Mouse (Mus musculus) liver, embryonic 14.5 days (tissue): ENCODE results near the gene Igf2bp3. TPM values are rescaled to one million over a fixed set of nuclear protein-coding genes. Genes with fewer than 3 reads are reported as not detected.
A peak's percentile ranks its signal among the peaks of the same experiment; 100 is the strongest.

ENCODE experiments used
- ATAC-seq: fragments of 200-750 bp; cut with Nextera tagmentation; 2 replicates; pipeline ENCODE4 v1.8.0; 2017; ENCODE audit warnings: moderate number of reproducible peaks, mild to moderate bottlenecking, moderate library complexity; ENCODE audit not compliant: insufficient read depth
- DNase-seq, 3 experiments: peaks; one replicate each; pipeline ENCODE4 v3.0.0-alpha.2; 2012 to 2013; ENCODE audit warnings: low read depth in 3 of 3, low spot score in 3 of 3
- H3K27ac ChIP-seq: fragments of 300-500 bp; sonication (generic); 2 replicates; pipeline ENCODE4 v1.5.1; 2014; ENCODE audit warnings: moderate library complexity, mild to moderate bottlenecking, control low read depth, inconsistent platforms
- H3K27me3 ChIP-seq: fragments of 300-500 bp; sonication (generic); 2 replicates; pipeline ENCODE4 v1.6.1; 2014; ENCODE audit warnings: mild to moderate bottlenecking, low read length, moderate library complexity; ENCODE audit not compliant: control insufficient read depth, insufficient read depth
- H3K36me3 ChIP-seq: fragments of 300-500 bp; sonication (generic); replicated peaks from 2 replicates; pipeline ENCODE4 v1.6.1; 2014; ENCODE audit warnings: low read depth; ENCODE audit not compliant: control insufficient read depth, insufficient read depth
- H3K4me1 ChIP-seq, 2 experiments: fragments of 200-500 bp in 1 of 2; fragments of 300-500 bp in 1 of 2; sonication (generic) in 1 of 2; replicated peaks; 2 replicates each; pipeline ENCODE4 v1.6.1; 2012 to 2014; ENCODE audit warnings: antibody characterized with exemption in 1 of 2, inconsistent platforms in 1 of 2, low read length in 1 of 2; ENCODE audit not compliant: control insufficient read depth in 2 of 2, insufficient read depth in 2 of 2
- H3K4me2 ChIP-seq: fragments of 300-500 bp; sonication (generic); 2 replicates; pipeline ENCODE4 v1.6.1; 2014; ENCODE audit warnings: low read depth, mild to moderate bottlenecking, control low read depth, moderate library complexity
- H3K4me3 ChIP-seq, 2 experiments: fragments of 200-500 bp in 1 of 2; fragments of 300-500 bp in 1 of 2; sonication (generic) in 1 of 2; 2 replicates each; pipeline ENCODE4 v1.5.1; 2012 to 2014; ENCODE audit warnings: low read depth in 2 of 2, low read length in 2 of 2, mild to moderate bottlenecking in 2 of 2, control low read depth in 1 of 2, inconsistent platforms in 1 of 2, moderate library complexity in 1 of 2; ENCODE audit not compliant: insufficient read depth in 1 of 2
- H3K9ac ChIP-seq: fragments of 300-500 bp; sonication (generic); replicated peaks from 2 replicates; pipeline ENCODE4 v1.6.1; 2014; ENCODE audit warnings: mild to moderate bottlenecking, control low read depth, moderate library complexity
- H3K9me3 ChIP-seq: fragments of 300-500 bp; sonication (generic); 2 replicates; pipeline ENCODE4 v1.6.1; 2016; ENCODE audit warnings: low read length, mixed read lengths; ENCODE audit not compliant: control insufficient read depth
- CTCF ChIP-seq: IDR thresholded peaks from 2 replicates; pipeline ENCODE4 v1.5.1; 2016; ENCODE audit warnings: antibody characterized with exemption, low read depth, control low read depth
- EP300 ChIP-seq: IDR thresholded peaks from 2 replicates; pipeline ENCODE4 v1.6.1; 2016; ENCODE audit warnings: antibody characterized with exemption, low read depth
- WGBS: fragments of 180-500 bp; shearing (Covaris S2); extraction: QIAGEN DNeasy Blood & Tissue Kit; methylation state at CpG from one replicate; pipeline ENCODE4 v1.1.7; 2014; ENCODE audit not compliant: insufficient replicate concordance; 5-methylcytosine and 5-hydroxymethylcytosine counted together
- polyA plus RNA-seq, 2 experiments: library from polyadenylated mRNA; depleted of rRNA in 1 of 2; stranded (reverse) in 1 of 2; unstranded in 1 of 2; fragments of >200 nt; fragmentation: Nextera tagmentation in 1 of 2; extraction: Ambion mirVana in 1 of 2; gene quantifications; 2 replicates each; pipeline versions ENCODE4 v1.2.1 to v1.2.3; 2012 to 2014

Gene Igf2bp3
- polyA plus RNA-seq, 2 experiments: 7.6 to 14.0 TPM

- H3K36me3 ChIP-seq: peaks cover 34% of the 10 kb centered on the region
- H3K4me1 ChIP-seq: no peaks in the 10 kb centered on the region
- H3K27me3 ChIP-seq: no peaks in the 10 kb centered on the region
- DNase-seq (no peak), ATAC-seq (no peak)
- no peak overlapping the region for H3K9ac ChIP-seq
- TF ChIP-seq EP300 (no peak), CTCF (no peak)
- no peaks in the 10 kb centered on the region for H3K9me3 ChIP-seq
- no peak overlapping the region for H3K4me2 ChIP-seq
- WGBS: 94% methylated on average over 1 of the region's 1 CpGs
- H3K4me3 ChIP-seq: no peak overlapping the region
- no peak overlapping the region for H3K27ac ChIP-seq
Measured at GRCm38 (mm10) chr6:49242331-49242730, 27.6 kb upstream of the Igf2bp3 start.

- Histone ChIP-seq H3K4me2 (no peak overlapping the region), H3K4me3 (no peak overlapping the region), H3K9ac (no peak overlapping the region), H3K4me1 (no peaks in the 10 kb centered on the region), H3K9me3 (no peaks in the 10 kb centered on the region), H3K36me3 (peaks cover 27% of the 10 kb centered on the region), H3K27me3 (no peaks in the 10 kb centered on the region), H3K27ac (no peak overlapping the region)
- 86% methylated on average over 1 of the region's 1 CpGs for WGBS
- TF ChIP-seq EP300: no peak
- no peak for TF ChIP-seq CTCF
- no peak for ATAC-seq
- DNase-seq: no peak
Measured at GRCm38 (mm10) chr6:49241562-49241961, 26.8 kb upstream of the Igf2bp3 start.

- ATAC-seq (peak; percentile 100), DNase-seq (peak; percentile 86 to 94 (median 86))
- WGBS: 40% methylated on average over 9 of the region's 9 CpGs
- no peaks in the 10 kb centered on the region for H3K36me3 ChIP-seq
- H3K4me2 ChIP-seq: no peak overlapping the region
- no peaks in the 10 kb centered on the region for H3K27me3 ChIP-seq
- H3K9me3 ChIP-seq: no peaks in the 10 kb centered on the region
- no peak overlapping the region for H3K27ac ChIP-seq
- H3K4me3 ChIP-seq: no peak overlapping the region
- no peak overlapping the region for H3K9ac ChIP-seq
- TF ChIP-seq EP300: no peak
- TF ChIP-seq CTCF: no peak
- no peaks in the 10 kb centered on the region for H3K4me1 ChIP-seq
Measured at GRCm38 (mm10) chr6:49236331-49236730, 21.6 kb upstream of the Igf2bp3 start.

- Histone ChIP-seq H3K9me3 (no peaks in the 10 kb centered on the region), H3K4me1 (no peaks in the 10 kb centered on the region), H3K36me3 (no peaks in the 10 kb centered on the region), H3K9ac (no peak overlapping the region), H3K27ac (no peak overlapping the region), H3K4me2 (no peak overlapping the region), H3K27me3 (no peaks in the 10 kb centered on the region), H3K4me3 (no peak overlapping the region)
- DNase-seq (no peak), ATAC-seq (no peak)
- no peak for TF ChIP-seq EP300
- TF ChIP-seq CTCF: peak; percentile 77
- 47% methylated on average over 4 of the region's 4 CpGs for WGBS
Measured at GRCm38 (mm10) chr6:49233356-49233755, 18.6 kb upstream of the Igf2bp3 start.

- ATAC-seq (peak; percentile 49; the same call in 1 of the 2 replicates), DNase-seq (no peak)
- no peaks in the 10 kb centered on the region for H3K36me3 ChIP-seq
- H3K9ac ChIP-seq: no peak overlapping the region
- WGBS: 15% methylated on average over 7 of the region's 7 CpGs
- no peak overlapping the region for H3K4me2 ChIP-seq
- H3K4me3 ChIP-seq: no peak overlapping the region
- H3K27me3 ChIP-seq: no peaks in the 10 kb centered on the region
- H3K4me1 ChIP-seq: no peaks in the 10 kb centered on the region; a peak in 1 of 4 replicates
- no peaks in the 10 kb centered on the region for H3K9me3 ChIP-seq
- TF ChIP-seq EP300 (no peak), CTCF (peak; percentile 74)
- H3K27ac ChIP-seq: no peak overlapping the region
Measured at GRCm38 (mm10) chr6:49228126-49228679, 13.4 kb upstream of the Igf2bp3 start.
